Comparison of ENCODE assay signal across 8 mouse cellular contexts in genomic region chrX:103529185-103529584, GRCm38 (mm10).
DNase-seq lines count a peak whose midpoint lies in the region; ATAC-seq lines count a peak whose summit lies in the region.

No protein-coding gene starts in this region.

- no peaks in the 10 kb centered on the region for H3K9me3 ChIP-seq in intestine, embryonic 14.5 days (ENCODE audit: control insufficient read depth, low read length)

- no peaks in the 10 kb centered on the region for H3K27me3 ChIP-seq in intestine, embryonic 14.5 days (replicated peaks; ENCODE audit: control insufficient read depth, insufficient read depth, low read length)

- peak overlapping the region; percentile 45 for H3K4me2 ChIP-seq in intestine, embryonic 14.5 days (ENCODE audit: low read length)

- peak; percentile 82; the same call in 1 of the 2 replicates for ATAC-seq in intestine, embryonic 14.5 days (replicated peaks; ENCODE audit: low FRiP score, low TSS enrichment, low read depth)
- ATAC-seq in megakaryocyte-erythroid progenitor cell, adult 5-6 weeks (replicated peaks; ENCODE audit: low FRiP score, low TSS enrichment, poor library complexity, severe bottlenecking) = peak; percentile 98

- H3K36me3 ChIP-seq in intestine, embryonic 14.5 days (ENCODE audit: control insufficient read depth, insufficient read depth, low read length) = no peaks in the 10 kb centered on the region

- WGBS in intestine, embryonic 14.5 days = 2% methylated on average over 22 of the region's 23 CpGs

- no peak overlapping the region for H3K9ac ChIP-seq in intestine, embryonic 14.5 days (ENCODE audit: low read length)

- no peaks in the 10 kb centered on the region for H3K4me1 ChIP-seq in intestine, embryonic 14.5 days (replicated peaks; ENCODE audit: control insufficient read depth, insufficient read depth, low read length)

- H3K4me3 ChIP-seq in intestine, embryonic 14.5 days (ENCODE audit: low read depth, low read length) = peak overlapping the region; percentile 16; the same call in 1 of the 2 replicates

- intact Hi-C loops in gastrocnemius, postnatal 36 days (cut with DNase I) = no loop called here
- intact Hi-C loops in left cerebral cortex, postnatal 36 days (cut with DNase I) = no loop called here

- peak; percentile 78 to 85 for DNase-seq in adrenal gland, postnatal 36 days
- DNase-seq in embryo, embryonic 9.5 days (ENCODE audit: extremely low spot score) = peak; percentile 61
- DNase-seq in gastrocnemius, postnatal 36 days = peak; percentile 35 to 64
- DNase-seq in intestine, embryonic 14.5 days (ENCODE audit: low spot score) = peak; percentile 78
- peak; percentile 54 to 76 for DNase-seq in left cerebral cortex, postnatal 36 days (ENCODE audit: low spot score in 2 of 2)
- peak; percentile 71 for DNase-seq in right cerebral cortex, postnatal 4 days
- peak; percentile 58 to 83 for DNase-seq in urinary bladder, postnatal 4 days (ENCODE audit: low spot score in 2 of 2)

- H3K27ac ChIP-seq in intestine, embryonic 14.5 days (ENCODE audit: low read depth) = no peak overlapping the region
